Mouse (Mus musculus) heart, embryonic 12.5 days (tissue): ENCODE results near the gene Cdk15. TPM values are rescaled to one million over a fixed set of nuclear protein-coding genes. Genes with fewer than 3 reads are reported as not detected.

Source experiments
- ATAC-seq: fragments of 200-750 bp; cut with Nextera tagmentation; 2 replicates; pipeline ENCODE4 v1.8.0; 2017; ENCODE audit warnings: moderate TSS enrichment, moderate library complexity; ENCODE audit not compliant: insufficient number of reproducible peaks, low FRiP score
- H3K27ac ChIP-seq: fragments of 300-500 bp; sonication (generic); 2 replicates; pipeline ENCODE4 v1.5.1; 2016; ENCODE audit warnings: mild to moderate bottlenecking, moderate library complexity; ENCODE audit not compliant: poor library complexity, severe bottlenecking
- H3K27me3 ChIP-seq: fragments of 300-500 bp; sonication (generic); replicated peaks from 2 replicates; pipeline ENCODE4 v1.6.1; 2016; ENCODE audit warnings: mild to moderate bottlenecking, moderate library complexity
- H3K36me3 ChIP-seq: fragments of 300-500 bp; sonication (generic); 2 replicates; pipeline ENCODE4 v1.6.1; 2016; ENCODE audit warnings: mild to moderate bottlenecking, moderate library complexity
- H3K4me1 ChIP-seq: fragments of 300-500 bp; sonication (generic); replicated peaks from 2 replicates; pipeline ENCODE4 v1.6.1; 2016; ENCODE audit warnings: mild to moderate bottlenecking
- H3K4me2 ChIP-seq: fragments of 300-500 bp; sonication (generic); 2 replicates; pipeline ENCODE4 v1.6.1; 2016; ENCODE audit warnings: mild to moderate bottlenecking, moderate library complexity
- H3K4me3 ChIP-seq: fragments of 300-500 bp; sonication (generic); 2 replicates; pipeline ENCODE4 v1.5.1; 2016; ENCODE audit warnings: mild to moderate bottlenecking
- H3K9ac ChIP-seq: fragments of 300-500 bp; sonication (generic); 2 replicates; pipeline ENCODE4 v1.6.1; 2016; ENCODE audit warnings: mild to moderate bottlenecking, moderate library complexity
- H3K9me3 ChIP-seq: fragments of 300-500 bp; sonication (generic); replicated peaks from 2 replicates; pipeline ENCODE4 v1.6.1; 2016; ENCODE audit warnings: mild to moderate bottlenecking, moderate library complexity
- WGBS: fragments of 180-500 bp; shearing (Covaris S2); methylation state at CpG from one replicate; pipeline ENCODE4 v1.1.7; 2016; 5-methylcytosine and 5-hydroxymethylcytosine counted together
- polyA plus RNA-seq: library from polyadenylated mRNA; unstranded; fragments of >200 nt; fragmentation: Nextera tagmentation; extraction: Ambion mirVana; gene quantifications from 2 replicates; pipeline ENCODE4 v1.2.1, GENCODE M21; 2016

The Cdk15 gene
- 0.11 and 0.39 TPM in 2 replicates for polyA plus RNA-seq

DNA sequence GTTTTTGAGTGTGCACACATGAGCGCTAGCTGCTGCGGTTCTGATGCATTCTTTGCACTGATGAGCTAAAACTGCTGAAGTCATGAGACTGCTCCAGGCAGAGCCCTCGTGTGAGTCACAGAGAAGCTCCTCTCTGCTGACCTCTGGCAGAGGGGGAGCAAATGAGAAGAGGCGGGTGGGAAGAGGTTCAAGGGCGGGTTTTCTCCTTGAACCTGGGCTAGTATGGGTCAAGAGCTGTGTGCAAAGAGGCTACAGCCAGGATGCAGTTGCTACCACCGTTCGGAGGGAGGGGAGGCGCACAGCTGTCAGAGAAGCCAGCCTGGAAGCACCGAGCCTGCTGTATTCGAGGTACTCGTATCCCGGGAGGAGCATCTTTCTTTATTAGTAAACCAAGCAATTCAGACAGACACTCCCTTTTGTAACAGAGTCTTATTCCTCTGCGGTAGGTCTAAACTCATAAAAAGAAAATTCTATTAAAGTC is at the start of gene Cdk15:
Gene Cdk15 (plus strand): TSS at position 156 of the 481 bp plus-strand sequence.
- Histone ChIP-seq H3K9ac (peak within 1 kb of the TSS; percentile 41; the same call in 1 of the 2 replicates), H3K4me3 (0 out of 2 replicates have a peak within 1 kb of the TSS, but pooled peaks have one; percentile 12), H3K4me2 (peak within 1 kb of the TSS; percentile 54), H3K27ac (no peak within 1 kb of the TSS), H3K4me1 (peaks cover 8% of the 10 kb centered on the region), H3K27me3 (0 out of 2 replicates have a peak, but pooled peaks cover 4% of the 10 kb centered on the region), H3K9me3 (no peaks in the 10 kb centered on the region), H3K36me3 (no peaks in the 10 kb centered on the region)
- 14% methylated on average over 13 of the region's 13 CpGs for WGBS
- ATAC-seq = no peak

DNA sequence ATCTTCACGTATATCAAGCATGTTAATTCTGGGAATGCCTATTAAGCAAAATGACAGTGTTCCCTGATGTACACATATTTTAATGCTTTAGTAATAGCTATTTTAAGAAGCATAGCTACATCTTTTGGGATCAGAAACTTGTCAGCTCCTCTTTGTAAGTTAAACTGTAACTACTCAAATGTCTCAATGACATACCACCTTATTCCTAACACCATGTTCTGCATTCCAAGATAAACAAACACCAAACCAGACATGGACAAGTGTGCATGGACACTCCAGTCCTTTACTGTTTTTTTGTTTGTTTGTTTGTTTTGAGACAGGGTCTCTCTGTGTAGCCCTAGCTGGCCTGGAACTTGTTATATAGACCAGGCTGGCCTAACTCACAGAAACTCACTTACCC is 48.4 kb upstream of the Cdk15 start:
- H3K9ac ChIP-seq = no peak overlapping the region
- H3K4me1 ChIP-seq = peaks cover 6% of the 10 kb centered on the region; the same call in 1 of the 2 replicates
- WGBS = 65% methylated on average over 1 of the region's 1 CpGs
- ATAC-seq = no peak
- H3K27ac ChIP-seq = no peak overlapping the region
- no peak overlapping the region for H3K4me3 ChIP-seq
- peaks cover 30% of the 10 kb centered on the region for H3K36me3 ChIP-seq
- no peak overlapping the region for H3K4me2 ChIP-seq
- no peaks in the 10 kb centered on the region for H3K9me3 ChIP-seq
- no peaks in the 10 kb centered on the region for H3K27me3 ChIP-seq

DNA sequence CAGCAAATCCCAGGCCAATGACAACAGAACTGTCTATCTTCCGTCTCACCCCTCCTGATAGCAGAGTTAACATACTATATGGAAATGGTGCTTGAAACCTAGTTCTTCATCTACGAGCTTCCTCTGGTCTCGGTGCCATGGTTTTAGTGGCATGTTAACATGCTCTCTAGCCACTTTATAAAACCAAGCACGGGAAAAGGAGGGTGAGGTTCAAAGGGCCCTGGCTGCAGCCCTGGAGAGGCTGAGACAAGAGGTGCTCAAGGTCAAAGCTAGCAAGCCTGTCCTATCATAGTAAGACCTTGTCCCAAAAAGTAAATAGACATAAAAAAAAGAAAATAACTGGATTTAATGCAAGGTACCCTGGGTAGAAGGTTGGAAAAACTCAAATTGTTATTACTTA is 45.1 kb upstream of the Cdk15 start:
- 68% methylated on average over 4 of the region's 4 CpGs for WGBS
- Histone ChIP-seq H3K9ac (no peak overlapping the region), H3K9me3 (no peaks in the 10 kb centered on the region), H3K27me3 (no peaks in the 10 kb centered on the region), H3K4me1 (peaks cover 6% of the 10 kb centered on the region; the same call in 1 of the 2 replicates), H3K4me3 (no peak overlapping the region), H3K4me2 (no peak overlapping the region), H3K36me3 (peaks cover 33% of the 10 kb centered on the region), H3K27ac (no peak overlapping the region)
- no peak for ATAC-seq

DNA sequence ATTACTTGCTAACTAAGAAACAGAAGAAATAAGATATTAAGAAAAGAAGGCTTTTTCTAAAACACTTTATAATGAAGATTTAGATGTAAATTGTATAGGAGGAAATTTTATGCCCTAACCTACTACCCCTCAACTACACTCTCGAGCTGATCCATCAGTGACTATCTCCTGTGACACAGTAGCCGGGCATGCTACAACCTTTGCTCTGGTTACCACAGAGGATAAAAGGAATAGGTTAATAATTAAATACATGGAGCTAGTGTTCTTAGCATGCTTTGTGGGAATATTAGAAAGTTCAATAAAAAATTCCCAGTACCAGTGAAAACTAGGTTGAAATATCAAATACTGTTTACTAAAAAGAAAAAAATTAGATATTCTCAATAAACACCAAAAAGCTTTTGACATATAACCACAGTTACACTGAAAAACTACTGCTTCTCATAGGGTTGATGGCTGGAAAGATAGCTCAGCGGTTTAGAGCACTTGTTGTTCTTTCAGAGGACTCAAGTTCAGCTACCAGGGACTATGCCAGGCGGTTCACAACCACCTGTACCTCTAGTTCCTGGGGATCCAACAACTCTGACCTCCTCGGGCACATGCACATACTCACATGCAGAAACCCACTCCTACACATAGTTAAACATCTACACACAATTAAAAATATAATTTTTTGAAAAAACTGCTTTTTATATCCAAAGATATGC is 44.5 kb upstream of the Cdk15 start:
- no peak overlapping the region for H3K4me3 ChIP-seq
- H3K27ac ChIP-seq = no peak overlapping the region
- H3K9me3 ChIP-seq = no peaks in the 10 kb centered on the region
- no peak overlapping the region for H3K9ac ChIP-seq
- H3K27me3 ChIP-seq = no peaks in the 10 kb centered on the region
- 76% methylated on average over 5 of the region's 5 CpGs for WGBS
- ATAC-seq = no peak
- H3K4me2 ChIP-seq = no peak overlapping the region
- peaks cover 33% of the 10 kb centered on the region for H3K36me3 ChIP-seq
- H3K4me1 ChIP-seq = peaks cover 6% of the 10 kb centered on the region; the same call in 1 of the 2 replicates

DNA sequence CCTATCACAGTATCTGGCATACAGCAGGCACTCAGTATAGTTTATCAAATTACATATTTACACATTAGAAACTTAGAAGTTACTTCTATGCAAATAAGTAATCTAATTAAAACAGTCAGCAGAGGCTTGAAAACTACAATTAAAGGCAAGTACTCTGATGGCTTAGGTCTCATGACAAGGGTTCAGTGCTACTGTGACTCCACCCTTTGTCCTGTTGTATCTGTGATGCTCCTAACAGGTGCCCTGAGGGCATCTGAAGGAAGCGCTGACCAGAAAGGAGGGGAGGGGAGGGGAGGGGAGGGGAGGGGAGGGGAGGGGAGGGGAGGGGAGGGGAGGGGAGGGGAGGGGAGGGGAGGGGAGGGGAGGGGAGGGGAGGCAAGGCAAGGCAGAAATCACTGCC is 43.8 kb upstream of the Cdk15 start:
- Histone ChIP-seq H3K36me3 (peaks cover 36% of the 10 kb centered on the region), H3K27ac (no peak overlapping the region), H3K9me3 (no peaks in the 10 kb centered on the region), H3K4me2 (no peak overlapping the region), H3K9ac (no peak overlapping the region), H3K4me1 (peaks cover 6% of the 10 kb centered on the region; the same call in 1 of the 2 replicates), H3K4me3 (no peak overlapping the region), H3K27me3 (no peaks in the 10 kb centered on the region)
- ATAC-seq = no peak
- no CpG with 5 or more reads among the region's 1 CpGs for WGBS

DNA sequence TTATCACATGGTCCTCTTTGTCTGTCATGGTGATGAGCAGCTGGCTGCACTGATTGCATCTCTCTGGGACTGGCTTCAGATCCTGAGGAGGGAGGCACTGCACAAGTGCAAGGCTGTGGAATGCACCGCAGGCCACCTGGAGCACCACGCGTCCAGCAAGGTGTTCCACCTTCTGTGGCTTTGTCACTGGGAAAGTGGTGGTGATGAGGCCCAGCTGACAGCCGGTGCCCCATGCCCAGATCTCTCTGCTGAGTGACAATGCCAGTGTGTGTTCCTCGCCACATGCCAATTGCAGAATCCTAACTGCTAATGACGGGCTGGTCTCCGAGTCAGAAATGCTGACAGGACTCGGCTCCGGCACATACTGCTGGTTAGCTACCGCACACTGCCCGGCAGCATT is 41.3 kb upstream of the Cdk15 start:
- Histone ChIP-seq H3K4me3 (no peak overlapping the region), H3K4me1 (peaks cover 3% of the 10 kb centered on the region; the same call in 1 of the 2 replicates), H3K9ac (no peak overlapping the region), H3K27me3 (no peaks in the 10 kb centered on the region), H3K4me2 (no peak overlapping the region), H3K27ac (no peak overlapping the region), H3K9me3 (no peaks in the 10 kb centered on the region), H3K36me3 (peaks cover 25% of the 10 kb centered on the region)
- no peak for ATAC-seq
- 92% methylated on average over 11 of the region's 11 CpGs for WGBS

DNA sequence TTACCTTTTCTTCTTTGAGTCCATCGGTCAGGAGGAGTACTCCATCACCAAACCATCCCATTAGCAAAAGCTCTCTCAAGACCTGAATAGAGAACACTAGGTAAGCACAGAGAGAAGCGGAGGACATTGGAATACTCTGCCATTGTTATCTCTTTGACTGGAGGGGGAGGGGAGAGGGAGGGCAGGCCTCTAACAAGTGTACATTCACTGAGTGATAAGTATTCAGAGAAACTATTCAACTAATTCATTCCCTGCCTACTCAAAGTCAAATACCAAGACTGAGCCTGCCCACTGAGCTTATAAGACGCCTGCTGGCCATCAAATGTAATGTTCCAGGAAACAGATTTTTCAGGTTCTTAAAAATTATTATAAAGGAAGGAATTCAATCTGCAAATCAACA is 36.3 kb upstream of the Cdk15 start:
- no peak overlapping the region for H3K4me3 ChIP-seq
- no peaks in the 10 kb centered on the region for H3K9me3 ChIP-seq
- ATAC-seq = no peak
- WGBS = 55% methylated on average over 3 of the region's 3 CpGs
- no peak overlapping the region for H3K27ac ChIP-seq
- no peak overlapping the region for H3K4me2 ChIP-seq
- no peak overlapping the region for H3K9ac ChIP-seq
- H3K36me3 ChIP-seq = peaks cover 11% of the 10 kb centered on the region; the same call in 1 of the 2 replicates
- peaks cover 3% of the 10 kb centered on the region; the same call in 1 of the 2 replicates for H3K4me1 ChIP-seq
- H3K27me3 ChIP-seq = no peaks in the 10 kb centered on the region

DNA sequence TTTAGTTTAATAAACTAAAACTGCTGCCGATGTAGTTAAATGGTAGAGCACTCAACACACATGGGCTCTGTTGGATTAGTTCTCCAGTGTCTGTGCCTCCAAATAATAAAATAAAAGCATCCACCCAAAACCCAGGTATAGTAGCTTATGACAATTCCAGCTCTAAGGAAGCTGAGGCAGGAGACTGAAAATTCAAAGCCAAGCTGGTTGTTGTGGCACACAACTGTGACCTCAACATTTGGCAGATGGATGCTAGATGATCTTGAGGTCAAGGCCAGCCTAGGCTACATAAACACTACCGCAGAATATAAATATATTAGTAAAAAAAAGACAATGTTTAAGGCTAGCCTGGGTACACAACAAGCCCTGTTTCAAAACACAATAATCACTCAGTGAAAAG is 35.1 kb upstream of the Cdk15 start:
- Histone ChIP-seq H3K27ac (no peak overlapping the region), H3K9ac (no peak overlapping the region), H3K9me3 (no peaks in the 10 kb centered on the region), H3K4me2 (no peak overlapping the region), H3K4me1 (peaks cover 3% of the 10 kb centered on the region; the same call in 1 of the 2 replicates), H3K36me3 (peaks cover 6% of the 10 kb centered on the region; the same call in 1 of the 2 replicates), H3K27me3 (no peaks in the 10 kb centered on the region), H3K4me3 (no peak overlapping the region)
- 92% methylated on average over 2 of the region's 2 CpGs for WGBS
- ATAC-seq = no peak

DNA sequence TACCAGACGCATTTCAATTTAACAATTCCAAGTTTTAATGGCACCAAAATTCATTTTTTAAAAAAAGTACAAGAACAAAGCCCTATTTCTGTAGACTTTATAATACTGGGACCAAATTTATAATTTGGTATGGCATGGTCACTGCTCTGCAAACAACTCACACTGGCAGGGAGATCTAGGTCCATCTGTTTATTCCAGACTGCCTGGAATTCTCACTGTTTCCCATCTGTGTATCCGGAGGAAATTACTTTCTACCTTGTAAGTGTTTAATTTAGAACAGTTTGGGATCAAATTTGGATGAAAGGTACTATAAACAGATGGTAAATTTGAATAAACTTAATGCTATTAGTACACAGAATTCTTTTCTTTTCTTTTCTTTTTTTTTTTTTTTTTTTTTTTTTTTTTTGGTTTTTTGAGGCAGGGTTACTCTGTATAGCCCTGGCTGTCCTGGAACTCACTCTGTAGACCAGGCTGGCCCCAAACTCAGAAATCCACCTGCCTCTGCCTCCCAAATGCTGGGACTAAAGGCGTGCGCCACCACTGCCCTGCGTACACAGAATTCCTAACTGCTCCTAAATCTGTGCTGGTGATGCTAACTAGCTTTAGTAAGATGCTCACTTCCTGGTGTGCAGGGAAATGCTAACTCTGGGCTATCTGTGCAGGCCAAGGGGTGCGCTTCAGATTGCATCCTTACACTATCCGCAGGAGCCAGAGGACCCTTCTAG is 34.4 kb upstream of the Cdk15 start:
- H3K9me3 ChIP-seq = no peaks in the 10 kb centered on the region
- no peak overlapping the region for H3K9ac ChIP-seq
- no peak overlapping the region for H3K4me2 ChIP-seq
- WGBS = 88% methylated on average over 7 of the region's 7 CpGs
- no peaks in the 10 kb centered on the region for H3K27me3 ChIP-seq
- peaks cover 3% of the 10 kb centered on the region; the same call in 1 of the 2 replicates for H3K4me1 ChIP-seq
- no peak for ATAC-seq
- H3K4me3 ChIP-seq = no peak overlapping the region
- peaks cover 5% of the 10 kb centered on the region; the same call in 1 of the 2 replicates for H3K36me3 ChIP-seq
- no peak overlapping the region for H3K27ac ChIP-seq

DNA sequence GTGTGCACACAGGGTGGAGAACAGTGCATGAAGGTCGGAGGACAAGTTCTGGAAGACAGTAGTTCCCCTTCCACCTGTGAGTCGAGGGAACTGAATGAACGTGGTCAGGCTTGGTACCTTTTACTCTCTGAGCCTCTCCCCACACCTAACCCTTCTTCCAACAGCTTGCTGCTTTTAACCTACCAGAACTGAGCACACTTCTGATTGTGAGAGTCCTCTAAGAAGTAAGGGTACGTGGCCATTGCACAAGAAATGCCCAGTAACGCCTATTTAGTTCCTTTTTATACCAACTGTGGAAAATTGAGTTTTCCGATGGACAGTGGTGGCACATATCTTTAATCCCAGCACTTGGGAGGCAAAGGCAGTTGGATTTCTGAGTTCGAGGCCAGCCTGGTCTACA is 28.2 kb upstream of the Cdk15 start:
- Histone ChIP-seq H3K4me3 (no peak overlapping the region), H3K27ac (no peak overlapping the region), H3K4me1 (no peaks in the 10 kb centered on the region), H3K36me3 (peaks cover 9% of the 10 kb centered on the region; the same call in 1 of the 2 replicates), H3K27me3 (no peaks in the 10 kb centered on the region), H3K9me3 (no peaks in the 10 kb centered on the region), H3K9ac (no peak overlapping the region), H3K4me2 (no peak overlapping the region)
- WGBS = 79% methylated on average over 7 of the region's 7 CpGs
- ATAC-seq = no peak

DNA sequence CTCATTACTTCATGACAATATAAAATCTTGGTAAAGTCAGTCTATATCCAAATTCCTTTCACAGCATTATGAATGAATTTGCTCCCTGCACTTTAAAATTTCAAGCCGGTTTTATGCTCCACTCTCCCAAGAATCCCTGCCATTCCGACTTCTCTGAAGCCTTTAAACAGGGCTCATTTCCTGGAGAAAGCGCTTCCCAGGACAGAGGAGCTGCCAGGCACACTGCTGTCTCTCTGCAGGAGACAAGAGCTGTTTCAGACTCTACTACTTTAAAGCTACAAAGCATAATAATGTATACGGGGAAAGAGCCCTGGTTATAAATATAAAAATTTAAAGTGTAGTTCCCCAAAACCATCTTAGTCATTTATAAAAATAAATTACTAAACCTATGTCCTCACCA is 27.5 kb upstream of the Cdk15 start:
- WGBS = 62% methylated on average over 4 of the region's 4 CpGs
- Histone ChIP-seq H3K27ac (no peak overlapping the region), H3K36me3 (peaks cover 9% of the 10 kb centered on the region; the same call in 1 of the 2 replicates), H3K27me3 (no peaks in the 10 kb centered on the region), H3K4me1 (no peaks in the 10 kb centered on the region), H3K9me3 (no peaks in the 10 kb centered on the region), H3K4me3 (no peak overlapping the region), H3K9ac (no peak overlapping the region), H3K4me2 (no peak overlapping the region)
- ATAC-seq = no peak
